Mouse (Mus musculus): ENCODE measurements around the gene Isoc2a. TPM values are rescaled to one million over a fixed set of nuclear protein-coding genes. Genes with fewer than 3 reads are reported as not detected.
A peak's percentile ranks its signal among the peaks of the same experiment; 100 is the strongest.

Isoc2a gene
- polyA plus RNA-seq, 1 experiment: not detected

DNA sequence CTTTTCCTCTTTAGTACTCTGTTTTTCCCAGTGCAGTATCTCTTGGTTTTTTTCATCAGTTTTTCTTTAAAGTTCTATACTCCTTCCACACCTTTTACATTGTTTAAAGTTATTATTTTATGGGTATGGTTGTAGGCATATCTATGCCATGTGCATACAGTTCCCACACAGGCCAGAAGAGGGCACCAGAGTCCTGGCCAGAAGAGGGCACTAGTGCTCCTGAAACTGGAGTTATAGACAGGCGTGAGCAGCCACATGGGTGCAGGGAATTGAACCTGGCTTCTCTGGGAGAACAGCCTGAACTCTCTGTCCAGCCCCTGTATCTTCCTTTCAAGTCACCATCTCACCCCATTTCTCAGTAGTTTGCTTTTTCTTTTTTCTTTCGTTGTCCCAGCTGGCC lies 61.5 kb downstream of the Isoc2a start:
- no peak overlapping the region for H3K4me3 ChIP-seq (ENCODE audit: insufficient read depth, low read depth, low read length)
- TF ChIP-seq POLR2A (IDR thresholded peaks at IDR 0.05; ENCODE audit: insufficient read depth, low read depth, low read length): no peak
- TF ChIP-seq CTCF (IDR thresholded peaks at IDR 0.05; ENCODE audit: insufficient read depth, low read depth, low read length): 0 out of 2 replicates have a peak, but pooled peaks have one; percentile 18
- H3K27ac ChIP-seq (ENCODE audit: insufficient read depth, low read depth, low read length): no peak overlapping the region
- H3K4me1 ChIP-seq (ENCODE audit: control insufficient read depth, insufficient read depth, low read length): peaks cover 1% of the 10 kb centered on the region; the same call in 1 of the 2 replicates
- WGBS: 46% methylated on average over 2 of the region's 2 CpGs

DNA sequence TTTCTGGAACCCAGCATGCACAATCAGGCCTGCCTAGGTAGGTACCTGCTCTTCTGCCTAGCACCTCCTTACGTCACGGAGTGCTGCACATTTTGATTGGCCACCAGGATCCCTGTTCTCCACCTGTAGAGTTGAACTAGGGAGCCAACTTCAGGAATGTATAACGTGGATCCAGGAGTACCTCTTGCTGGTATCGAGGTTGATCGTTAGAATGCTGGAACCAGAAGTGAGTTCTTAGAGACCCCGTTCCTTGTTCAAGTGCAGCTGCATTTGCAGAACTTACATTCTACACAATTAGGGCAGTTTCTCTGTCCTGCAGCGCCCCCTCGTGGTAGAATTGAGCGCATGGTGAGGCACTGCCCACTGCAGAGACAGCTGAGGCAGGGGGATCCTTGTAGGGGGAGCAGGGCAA lies 63.1 kb downstream of the Isoc2a start:
- Histone ChIP-seq H3K4me1 (ENCODE audit: control insufficient read depth, insufficient read depth, low read length) (peaks cover 3% of the 10 kb centered on the region; the same call in 1 of the 2 replicates), H3K27ac (ENCODE audit: insufficient read depth, low read depth, low read length) (no peak overlapping the region), H3K4me3 (ENCODE audit: insufficient read depth, low read depth, low read length) (no peak overlapping the region)
- 12% methylated on average over 9 of the region's 9 CpGs for WGBS
- TF ChIP-seq CTCF (IDR thresholded peaks at IDR 0.05; ENCODE audit: insufficient read depth, low read depth, low read length) (peak; percentile 70), POLR2A (IDR thresholded peaks at IDR 0.05; ENCODE audit: insufficient read depth, low read depth, low read length) (no peak)

DNA sequence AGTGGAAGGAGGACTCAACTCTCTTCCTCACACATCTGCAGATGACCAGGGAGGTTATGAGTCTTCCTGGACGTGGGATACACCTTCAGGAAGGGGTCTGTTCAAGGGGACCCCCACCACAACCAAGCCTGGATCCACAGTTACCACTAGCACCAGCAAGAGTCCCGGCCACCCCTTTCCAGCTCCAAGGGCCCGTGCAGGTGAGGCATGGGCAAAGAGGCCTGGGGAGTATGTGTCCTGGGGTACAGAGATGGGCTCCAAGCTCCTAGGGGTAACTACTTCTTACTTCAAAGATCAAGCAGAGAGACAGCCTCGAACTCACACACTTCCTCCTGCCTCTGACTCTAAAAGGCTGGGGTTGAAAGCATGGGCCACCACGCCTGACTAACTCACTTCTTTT lies 65.7 kb downstream of the Isoc2a start:
- Histone ChIP-seq H3K4me1 (ENCODE audit: control insufficient read depth, insufficient read depth, low read length) (peaks cover 3% of the 10 kb centered on the region; the same call in 1 of the 2 replicates), H3K27ac (ENCODE audit: insufficient read depth, low read depth, low read length) (no peak overlapping the region), H3K4me3 (ENCODE audit: insufficient read depth, low read depth, low read length) (no peak overlapping the region)
- WGBS: 52% methylated on average over 5 of the region's 5 CpGs
- TF ChIP-seq CTCF (IDR thresholded peaks at IDR 0.05; ENCODE audit: insufficient read depth, low read depth, low read length): no peak
- TF ChIP-seq POLR2A (IDR thresholded peaks at IDR 0.05; ENCODE audit: insufficient read depth, low read depth, low read length): no peak

DNA sequence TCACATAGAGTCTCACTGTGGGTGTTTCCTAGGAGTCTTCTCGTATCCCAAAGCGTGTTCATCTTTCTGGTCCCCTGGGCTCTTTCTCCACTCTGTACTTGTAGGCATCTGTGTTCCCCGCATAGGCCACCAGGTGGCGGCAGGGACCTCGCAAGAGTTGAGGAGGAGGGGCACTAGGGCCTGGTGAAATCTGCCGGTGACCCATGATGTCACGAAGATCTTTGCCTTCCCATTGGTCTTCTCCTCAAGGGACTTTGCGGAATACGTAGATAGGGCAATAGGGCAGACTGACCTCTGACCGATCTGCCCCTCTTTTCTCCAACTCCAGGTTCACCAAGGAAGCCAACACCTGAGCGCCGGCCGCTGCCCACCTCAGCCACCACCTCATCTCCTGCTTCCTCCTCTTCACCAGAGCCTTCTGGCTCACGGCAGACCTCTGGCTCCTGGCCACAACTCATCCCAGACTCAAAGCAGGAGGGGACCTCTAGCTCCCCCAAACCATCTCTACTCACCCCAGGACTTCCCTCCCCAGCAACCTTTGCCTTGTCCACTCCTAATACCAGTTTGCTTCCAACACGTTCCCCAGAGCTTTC lies 66.4 kb downstream of the Isoc2a start:
- peaks cover 3% of the 10 kb centered on the region; the same call in 1 of the 2 replicates for H3K4me1 ChIP-seq (ENCODE audit: control insufficient read depth, insufficient read depth, low read length)
- WGBS: 11% methylated on average over 15 of the region's 15 CpGs
- peak overlapping the region; percentile 57 for H3K4me3 ChIP-seq (ENCODE audit: insufficient read depth, low read depth, low read length)
- peak overlapping the region; percentile 22; the same call in 1 of the 2 replicates for H3K27ac ChIP-seq (ENCODE audit: insufficient read depth, low read depth, low read length)
- no peak for TF ChIP-seq POLR2A (IDR thresholded peaks at IDR 0.05; ENCODE audit: insufficient read depth, low read depth, low read length)
- peak; percentile 79 for TF ChIP-seq CTCF (IDR thresholded peaks at IDR 0.05; ENCODE audit: insufficient read depth, low read depth, low read length)

Other genes with a start within 250 kb of the Isoc2a start
- gene Tmem86b, start 245.7 kb upstream of the Isoc2a start, polyA plus RNA-seq (2012; ENCODE audit: insufficient read depth, insufficient read length, low replicate concordance, missing spikeins): not detected in 2 replicates
- 310 and 891 TPM in 2 replicates for gene Ppp6r1, start 218.1 kb upstream of the Isoc2a start, polyA plus RNA-seq (2012; ENCODE audit: insufficient read depth, insufficient read length, low replicate concordance, missing spikeins)
- not detected in 2 replicates for gene Hspbp1, start 192.1 kb upstream of the Isoc2a start, polyA plus RNA-seq (2012; ENCODE audit: insufficient read depth, insufficient read length, low replicate concordance, missing spikeins)
- gene Brsk1, start 186.5 kb upstream of the Isoc2a start, polyA plus RNA-seq (2012; ENCODE audit: insufficient read depth, insufficient read length, low replicate concordance, missing spikeins): not detected in 2 replicates
- not detected in 2 replicates for gene Tmem150b, start 151.9 kb upstream of the Isoc2a start, polyA plus RNA-seq (2012; ENCODE audit: insufficient read depth, insufficient read length, low replicate concordance, missing spikeins)
- gene Kmt5c, start 137.0 kb upstream of the Isoc2a start, polyA plus RNA-seq (2012; ENCODE audit: insufficient read depth, insufficient read length, low replicate concordance, missing spikeins): not detected in 2 replicates
- gene Cox6b2, start 124.1 kb upstream of the Isoc2a start, polyA plus RNA-seq (2012; ENCODE audit: insufficient read depth, insufficient read length, low replicate concordance, missing spikeins): not detected in 2 replicates
- not detected in 2 replicates for gene Fam71e2, start 105.9 kb upstream of the Isoc2a start, polyA plus RNA-seq (2012; ENCODE audit: insufficient read depth, insufficient read length, low replicate concordance, missing spikeins)
- gene Il11, start 94.3 kb upstream of the Isoc2a start, polyA plus RNA-seq (2012; ENCODE audit: insufficient read depth, insufficient read length, low replicate concordance, missing spikeins): not detected in 2 replicates
- not detected in 2 replicates for gene Tmem190, start 94.2 kb upstream of the Isoc2a start, polyA plus RNA-seq (2012; ENCODE audit: insufficient read depth, insufficient read length, low replicate concordance, missing spikeins)
- not detected in 2 replicates for gene Tmem238, start 87.5 kb upstream of the Isoc2a start, polyA plus RNA-seq (2012; ENCODE audit: insufficient read depth, insufficient read length, low replicate concordance, missing spikeins)
- not detected in 2 replicates for gene Rpl28, start 84.3 kb upstream of the Isoc2a start, polyA plus RNA-seq (2012; ENCODE audit: insufficient read depth, insufficient read length, low replicate concordance, missing spikeins)
- gene Ube2s, start 64.6 kb upstream of the Isoc2a start, polyA plus RNA-seq (2012; ENCODE audit: insufficient read depth, insufficient read length, low replicate concordance, missing spikeins): not detected in 2 replicates
- 146 TPM in 1 of 2 replicates, not detected in the other for gene Shisa7, start 32.5 kb upstream of the Isoc2a start, polyA plus RNA-seq (2012; ENCODE audit: insufficient read depth, insufficient read length, low replicate concordance, missing spikeins)
- gene Isoc2b, start 6.9 kb upstream of the Isoc2a start, polyA plus RNA-seq (2012; ENCODE audit: insufficient read depth, insufficient read length, low replicate concordance, missing spikeins): not detected in 2 replicates
- not detected in 2 replicates for gene Gm36210, start 29.4 kb downstream of the Isoc2a start, polyA plus RNA-seq (2012; ENCODE audit: insufficient read depth, insufficient read length, low replicate concordance, missing spikeins)
- not detected in 2 replicates for gene Zfp628, start 38.1 kb downstream of the Isoc2a start, polyA plus RNA-seq (2012; ENCODE audit: insufficient read depth, insufficient read length, low replicate concordance, missing spikeins)
- gene Nat14, start 44.9 kb downstream of the Isoc2a start, polyA plus RNA-seq (2012; ENCODE audit: insufficient read depth, insufficient read length, low replicate concordance, missing spikeins): not detected in 2 replicates
- gene Ssc5d, start 48.6 kb downstream of the Isoc2a start, polyA plus RNA-seq (2012; ENCODE audit: insufficient read depth, insufficient read length, low replicate concordance, missing spikeins): not detected in 2 replicates
- not detected in 2 replicates for gene Sbk2, start 87.3 kb downstream of the Isoc2a start, polyA plus RNA-seq (2012; ENCODE audit: insufficient read depth, insufficient read length, low replicate concordance, missing spikeins)
- not detected in 2 replicates for gene Sbk3, start 94.0 kb downstream of the Isoc2a start, polyA plus RNA-seq (2012; ENCODE audit: insufficient read depth, insufficient read length, low replicate concordance, missing spikeins)
- gene Zfp579, start 119.0 kb downstream of the Isoc2a start, polyA plus RNA-seq (2012; ENCODE audit: insufficient read depth, insufficient read length, low replicate concordance, missing spikeins): not detected in 2 replicates
- gene Zfp524, start 137.3 kb downstream of the Isoc2a start, polyA plus RNA-seq (2012; ENCODE audit: insufficient read depth, insufficient read length, low replicate concordance, missing spikeins): not detected in 2 replicates
- gene Fiz1, start 137.5 kb downstream of the Isoc2a start, polyA plus RNA-seq (2012; ENCODE audit: insufficient read depth, insufficient read length, low replicate concordance, missing spikeins): not detected in 2 replicates
- not detected in 2 replicates for gene Gm44973, start 138.3 kb downstream of the Isoc2a start, polyA plus RNA-seq (2012; ENCODE audit: insufficient read depth, insufficient read length, low replicate concordance, missing spikeins)
- not detected in 2 replicates for gene Zfp865, start 143.2 kb downstream of the Isoc2a start, polyA plus RNA-seq (2012; ENCODE audit: insufficient read depth, insufficient read length, low replicate concordance, missing spikeins)
- gene Ccdc106, start 143.4 kb downstream of the Isoc2a start, polyA plus RNA-seq (2012; ENCODE audit: insufficient read depth, insufficient read length, low replicate concordance, missing spikeins): not detected in 2 replicates
- gene 4632433K11Rik, start 157.0 kb downstream of the Isoc2a start, polyA plus RNA-seq (2012; ENCODE audit: insufficient read depth, insufficient read length, low replicate concordance, missing spikeins): not detected in 2 replicates
- not detected in 2 replicates for gene Zfp784, start 161.3 kb downstream of the Isoc2a start, polyA plus RNA-seq (2012; ENCODE audit: insufficient read depth, insufficient read length, low replicate concordance, missing spikeins)
- gene Zfp580, start 174.4 kb downstream of the Isoc2a start, polyA plus RNA-seq (2012; ENCODE audit: insufficient read depth, insufficient read length, low replicate concordance, missing spikeins): not detected in 2 replicates
- gene U2af2, start 185.0 kb downstream of the Isoc2a start, polyA plus RNA-seq (2012; ENCODE audit: insufficient read depth, insufficient read length, low replicate concordance, missing spikeins): 837 TPM in 1 of 2 replicates, not detected in the other
- gene Epn1, start 203.1 kb downstream of the Isoc2a start, polyA plus RNA-seq (2012; ENCODE audit: insufficient read depth, insufficient read length, low replicate concordance, missing spikeins): not detected in 2 replicates
- not detected in 2 replicates for gene Rfpl4, start 239.8 kb downstream of the Isoc2a start, polyA plus RNA-seq (2012; ENCODE audit: insufficient read depth, insufficient read length, low replicate concordance, missing spikeins)
- gene Rasl2-9, start 248.8 kb downstream of the Isoc2a start, polyA plus RNA-seq (2012; ENCODE audit: insufficient read depth, insufficient read length, low replicate concordance, missing spikeins): not detected in 2 replicates

Data from olfactory bulb, adult 2 months (tissue).